Mouse (Mus musculus) C2C12 (cell line): ENCODE measurements around the gene Apba1.

Source experiments
- CTCF ChIP-seq: IDR thresholded peaks from one replicate; pipeline ENCODE4 v1.5.1; 2011; ENCODE audit not compliant: control insufficient read depth, insufficient read depth, insufficient read length
- FOSL1 ChIP-seq: IDR thresholded peaks from one replicate; pipeline ENCODE4 v1.8.0; 2011; ENCODE audit warnings: mild to moderate bottlenecking, low read length; ENCODE audit not compliant: poor library complexity, insufficient read depth, severe bottlenecking
- MAX ChIP-seq: IDR thresholded peaks from one replicate; pipeline ENCODE4 v1.6.1; 2011; ENCODE audit warnings: mild to moderate bottlenecking, control low read depth
- MYOD1 ChIP-seq: IDR thresholded peaks from one replicate; pipeline ENCODE4 v1.6.1; 2011; ENCODE audit warnings: low read depth; ENCODE audit not compliant: control insufficient read depth, insufficient read length
- MYOG ChIP-seq: IDR thresholded peaks from one replicate; pipeline ENCODE4 v1.6.1; 2011; ENCODE audit not compliant: control insufficient read depth, insufficient read length; ENCODE audit errors: extremely low read depth
- USF1 ChIP-seq: IDR thresholded peaks from one replicate; pipeline ENCODE4 v1.6.1; 2011; ENCODE audit warnings: low read depth, mild to moderate bottlenecking, control low read depth, moderate library complexity

- TF ChIP-seq CTCF (no peak), MYOG (no peak), USF1 (no peak), MYOD1 (no peak), FOSL1 (no peak), MAX (no peak)
Observed at GRCm38 (mm10) chr19:23866045-23866444, 107.4 kb downstream of the Apba1 start.
